Mouse (Mus musculus) embryonic facial prominence, embryonic 12.5 days (tissue): ENCODE measurements at regions not wholly inside any gene's neighbourhood (a gene's known extent, or its start where the extent isn't known, plus 50 kb on each side); places are given as distances from the start of the nearest gene placed in this dataset.

Source experiments
- ATAC-seq: fragments of 200-750 bp; cut with Nextera tagmentation; 2 replicates; pipeline ENCODE4 v1.8.0; 2017; ENCODE audit not compliant: insufficient number of reproducible peaks, insufficient read depth, low FRiP score, low TSS enrichment
- H3K27ac ChIP-seq: fragments of 300-500 bp; sonication (generic); 2 replicates; pipeline ENCODE4 v1.5.1; 2016; ENCODE audit warnings: mild to moderate bottlenecking
- H3K27me3 ChIP-seq: fragments of 300-500 bp; sonication (generic); 2 replicates; pipeline ENCODE4 v1.6.1; 2016; ENCODE audit warnings: mild to moderate bottlenecking, moderate library complexity
- H3K36me3 ChIP-seq: fragments of 300-500 bp; sonication (generic); 2 replicates; pipeline ENCODE4 v1.6.1; 2016; ENCODE audit warnings: mild to moderate bottlenecking
- H3K4me1 ChIP-seq: fragments of 300-500 bp; sonication (generic); 2 replicates; pipeline ENCODE4 v1.6.1; 2016
- H3K4me2 ChIP-seq: fragments of 300-500 bp; sonication (generic); replicated peaks from 2 replicates; pipeline ENCODE4 v1.6.1; 2016; ENCODE audit warnings: mild to moderate bottlenecking, moderate library complexity
- H3K4me3 ChIP-seq: fragments of 300-500 bp; sonication (generic); 2 replicates; pipeline ENCODE4 v1.5.1; 2016; ENCODE audit warnings: mild to moderate bottlenecking
- H3K9ac ChIP-seq: fragments of 300-500 bp; sonication (generic); 2 replicates; pipeline ENCODE4 v1.6.1; 2016; ENCODE audit warnings: mild to moderate bottlenecking, moderate library complexity
- H3K9me3 ChIP-seq: fragments of 300-500 bp; sonication (generic); 2 replicates; pipeline ENCODE4 v1.6.1; 2016; ENCODE audit warnings: mild to moderate bottlenecking, moderate library complexity
- WGBS: fragments of 180-500 bp; shearing (Covaris S2); methylation state at CpG from one replicate; pipeline ENCODE4 v1.1.7; 2016; 5-methylcytosine and 5-hydroxymethylcytosine counted together

DNA sequence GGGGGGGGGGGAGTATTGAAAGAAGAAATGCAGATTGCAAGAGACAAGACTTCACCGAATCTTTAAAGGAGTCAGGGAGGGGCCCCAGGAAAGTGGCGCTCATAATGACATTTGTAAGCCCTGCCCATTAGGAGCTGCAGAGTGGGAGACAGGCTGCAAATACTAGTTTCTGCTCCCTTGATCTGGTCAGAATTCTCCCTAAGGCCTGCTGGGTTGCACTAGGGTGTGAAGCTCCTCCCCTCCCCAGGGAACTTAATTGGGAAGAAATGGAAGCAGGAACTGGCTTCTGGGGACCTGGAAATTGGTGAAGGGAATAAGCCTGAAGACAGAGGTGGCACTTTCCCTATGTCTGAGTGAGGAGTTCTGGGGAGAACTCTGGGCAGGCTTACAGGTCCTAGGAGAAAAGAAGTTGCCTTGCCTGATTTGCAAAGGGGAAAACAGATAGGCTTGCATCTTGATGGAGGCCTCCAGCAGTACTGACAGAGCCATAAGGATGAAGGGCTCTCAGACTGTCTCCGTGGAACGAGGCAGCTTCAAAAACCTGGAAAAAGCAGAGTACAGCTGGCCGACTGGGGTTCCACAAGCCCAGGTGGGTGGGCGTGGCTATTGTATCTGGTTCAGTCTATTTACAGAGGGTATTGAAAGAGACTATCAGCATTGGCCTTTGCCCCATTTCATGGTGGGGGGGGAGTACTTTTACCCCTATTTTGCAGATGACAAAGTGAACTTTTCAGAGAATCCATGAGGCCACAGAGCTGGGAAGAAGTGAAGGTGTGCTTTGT lies 125.7 kb downstream of the Plpp3 start:
- H3K36me3 ChIP-seq, result no peaks in the 10 kb centered on the region

DNA sequence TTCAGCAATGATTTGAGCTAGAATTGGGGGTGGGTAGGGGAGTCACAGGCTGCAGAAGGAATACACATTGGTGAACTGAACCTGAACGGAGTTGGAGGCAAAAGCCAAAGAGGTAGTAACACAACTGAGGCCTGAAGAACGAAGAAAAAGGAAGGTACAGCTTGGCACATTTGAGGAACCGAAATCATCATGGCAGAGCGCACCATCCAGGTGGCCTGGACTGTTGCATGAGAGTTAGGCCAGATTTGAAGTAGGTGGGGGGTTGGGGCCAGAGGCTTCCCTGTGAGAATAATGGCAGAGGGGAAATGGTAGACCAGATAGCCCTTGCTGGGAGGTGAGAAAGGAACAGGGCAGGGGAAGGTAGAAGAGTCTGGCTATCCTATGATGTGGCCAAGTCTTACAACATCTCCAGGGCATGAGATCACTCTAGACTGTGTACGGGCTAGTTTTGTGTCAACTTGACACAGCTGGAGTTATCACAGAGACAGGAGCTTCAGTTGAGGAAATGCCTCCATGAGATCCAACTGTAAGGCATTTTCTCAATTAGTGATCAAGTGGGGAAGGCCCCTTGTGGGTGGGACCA lies 128.4 kb downstream of the Plpp3 start:
- no peak for ATAC-seq
- H3K4me3 ChIP-seq, result no peak overlapping the region
- no peak overlapping the region for H3K9ac ChIP-seq
- H3K27ac ChIP-seq, result no peak overlapping the region
- peaks cover 29% of the 10 kb centered on the region for H3K4me1 ChIP-seq
- no peak overlapping the region for H3K4me2 ChIP-seq
- no peaks in the 10 kb centered on the region for H3K36me3 ChIP-seq
- WGBS, result 93% methylated on average over 5 of the region's 5 CpGs
- no peaks in the 10 kb centered on the region for H3K9me3 ChIP-seq
- no peaks in the 10 kb centered on the region for H3K27me3 ChIP-seq

More for the DNA sequence above, 125.7 kb downstream of the Plpp3 start:
- no peaks in the 10 kb centered on the region for H3K9me3 ChIP-seq
- H3K4me1 ChIP-seq, result peaks cover 25% of the 10 kb centered on the region
- no peak overlapping the region for H3K4me3 ChIP-seq
- H3K27ac ChIP-seq, result no peak overlapping the region; the same call in 1 of the 2 replicates
- H3K27me3 ChIP-seq, result no peaks in the 10 kb centered on the region
- WGBS, result 19% methylated on average over 6 of the region's 6 CpGs
- no peak for ATAC-seq
- H3K9ac ChIP-seq, result no peak overlapping the region
- H3K4me2 ChIP-seq, result no peak overlapping the region

DNA sequence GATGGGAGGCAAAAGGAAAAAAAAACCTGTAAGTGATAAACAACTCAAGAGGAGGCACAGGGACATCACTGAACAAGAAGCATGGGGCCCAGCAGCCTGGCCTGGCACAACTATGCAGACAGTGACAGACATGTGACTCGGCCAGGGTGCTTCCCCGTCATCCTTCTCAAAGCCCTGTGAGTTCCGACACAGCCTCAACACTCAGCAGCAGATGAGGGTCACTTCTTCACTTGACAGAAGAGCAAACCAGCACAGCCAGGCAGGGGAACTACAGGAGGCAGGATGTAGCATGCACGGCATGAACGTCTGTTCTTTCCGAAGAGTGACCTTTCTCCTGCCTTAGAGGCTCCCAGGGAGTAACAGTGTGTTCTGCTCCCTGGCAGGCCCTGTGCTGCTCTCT lies 129.2 kb downstream of the Plpp3 start:
- H3K4me3 ChIP-seq, result no peak overlapping the region

DNA sequence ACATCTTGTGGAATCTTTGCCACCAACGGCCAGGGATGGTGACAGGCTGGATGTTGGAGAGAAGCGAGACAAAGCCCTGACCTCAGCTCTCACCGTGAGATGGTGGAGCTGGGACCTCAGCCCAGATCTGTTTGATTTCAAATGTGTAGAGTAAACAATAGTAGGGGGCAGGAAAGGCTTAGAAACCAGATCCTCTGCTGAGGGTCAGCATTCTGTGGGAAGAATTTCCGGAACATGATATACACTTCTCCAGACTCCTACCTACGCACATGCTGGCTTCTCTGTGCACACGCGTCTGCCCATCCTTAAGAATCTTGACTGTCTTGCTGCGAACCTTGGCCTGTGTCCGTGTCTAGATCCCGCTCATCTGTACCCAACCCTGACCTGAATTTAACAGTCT lies 129.7 kb downstream of the Plpp3 start:
- Histone ChIP-seq H3K36me3 (no peaks in the 10 kb centered on the region), H3K4me2 (no peak overlapping the region), H3K27me3 (no peaks in the 10 kb centered on the region), H3K4me3 (no peak overlapping the region), H3K9me3 (no peaks in the 10 kb centered on the region), H3K27ac (no peak overlapping the region), H3K9ac (no peak overlapping the region), H3K4me1 (peaks cover 33% of the 10 kb centered on the region)
- no peak for ATAC-seq
- WGBS, result 65% methylated on average over 10 of the region's 10 CpGs

More for the DNA sequence above, 129.2 kb downstream of the Plpp3 start:
- no peak overlapping the region for H3K27ac ChIP-seq
- peaks cover 33% of the 10 kb centered on the region for H3K4me1 ChIP-seq
- H3K9ac ChIP-seq, result no peak overlapping the region
- no peaks in the 10 kb centered on the region for H3K36me3 ChIP-seq
- no peak overlapping the region for H3K4me2 ChIP-seq
- H3K27me3 ChIP-seq, result no peaks in the 10 kb centered on the region
- no peaks in the 10 kb centered on the region for H3K9me3 ChIP-seq
- no peak for ATAC-seq
- WGBS, result 69% methylated on average over 6 of the region's 6 CpGs

GRCm38 (mm10) chr4:105287419-105287818 lies 130.3 kb downstream of the Plpp3 start:
- ATAC-seq, result no peak
- Histone ChIP-seq H3K4me1 (peaks cover 30% of the 10 kb centered on the region), H3K9ac (no peak overlapping the region)

DNA sequence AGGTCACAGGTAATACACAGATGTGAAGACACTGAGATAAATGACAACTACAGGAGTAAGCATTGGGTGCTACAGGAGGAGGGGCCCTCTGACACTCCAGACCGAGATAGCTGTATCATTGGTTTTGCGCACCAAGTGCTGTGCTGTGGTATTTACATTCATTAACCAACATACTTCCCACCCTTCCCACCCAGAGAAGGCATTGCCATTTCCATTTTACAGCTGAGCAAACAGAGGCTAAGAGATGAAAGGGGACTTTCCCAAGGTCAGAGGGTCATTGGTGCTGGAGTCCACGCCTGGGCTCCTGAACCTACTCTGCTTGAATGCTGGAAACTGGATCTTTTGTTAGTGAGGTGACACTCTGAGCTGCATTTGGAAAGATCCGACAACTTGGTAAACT lies 132.5 kb downstream of the Plpp3 start:
- H3K27ac ChIP-seq, result no peak overlapping the region
- H3K9ac ChIP-seq, result no peak overlapping the region
- no peaks in the 10 kb centered on the region for H3K27me3 ChIP-seq
- H3K36me3 ChIP-seq, result no peaks in the 10 kb centered on the region
- no peak overlapping the region for H3K4me3 ChIP-seq
- no peaks in the 10 kb centered on the region for H3K9me3 ChIP-seq
- ATAC-seq, result no peak; the same call in 1 of the 2 replicates
- peaks cover 23% of the 10 kb centered on the region for H3K4me1 ChIP-seq
- WGBS, result 54% methylated on average over 4 of the region's 4 CpGs
- H3K4me2 ChIP-seq, result no peak overlapping the region

More at GRCm38 (mm10) chr4:105287419-105287818, 130.3 kb downstream of the Plpp3 start:
- Histone ChIP-seq H3K27ac (no peak overlapping the region), H3K9me3 (no peaks in the 10 kb centered on the region), H3K4me3 (no peak overlapping the region), H3K36me3 (no peaks in the 10 kb centered on the region), H3K27me3 (no peaks in the 10 kb centered on the region), H3K4me2 (no peak overlapping the region)
- WGBS, result 61% methylated on average over 7 of the region's 7 CpGs

GRCm38 (mm10) chr4:105290847-105291475 lies 133.8 kb downstream of the Plpp3 start:
- 19% methylated on average over 11 of the region's 11 CpGs for WGBS
- H3K27me3 ChIP-seq, result no peaks in the 10 kb centered on the region
- H3K36me3 ChIP-seq, result no peaks in the 10 kb centered on the region
- H3K4me2 ChIP-seq, result no peak overlapping the region
- H3K4me3 ChIP-seq, result no peak overlapping the region
- peak; percentile 74 for ATAC-seq
- no peaks in the 10 kb centered on the region for H3K9me3 ChIP-seq
- no peak overlapping the region for H3K27ac ChIP-seq
- peaks cover 23% of the 10 kb centered on the region for H3K4me1 ChIP-seq
- no peak overlapping the region for H3K9ac ChIP-seq

DNA sequence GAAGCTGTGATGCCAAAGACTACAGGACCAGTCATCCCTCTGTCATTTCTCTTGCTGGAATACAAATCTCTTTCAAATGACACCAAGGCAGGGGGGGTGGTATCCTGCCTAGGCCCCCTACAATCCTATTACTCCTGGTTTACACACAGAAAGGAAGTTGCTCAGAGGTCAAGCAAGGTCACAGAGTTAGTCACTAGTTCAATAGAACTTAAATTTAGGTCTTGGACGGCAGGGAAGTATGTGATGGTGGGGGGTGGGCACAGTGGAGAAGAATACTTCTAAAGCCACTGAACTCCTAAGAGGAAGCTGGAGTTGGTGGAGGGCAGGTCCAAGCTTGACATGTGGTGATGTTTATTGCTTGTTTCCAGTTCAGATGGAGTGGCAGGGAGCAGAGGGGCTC lies 134.4 kb downstream of the Plpp3 start:
- Histone ChIP-seq H3K9me3 (no peaks in the 10 kb centered on the region), H3K36me3 (no peaks in the 10 kb centered on the region), H3K4me2 (no peak overlapping the region), H3K27me3 (no peaks in the 10 kb centered on the region), H3K4me3 (no peak overlapping the region), H3K4me1 (peaks cover 21% of the 10 kb centered on the region), H3K27ac (no peak overlapping the region), H3K9ac (no peak overlapping the region)
- 3% methylated on average over 1 of the region's 1 CpGs for WGBS
- 0 out of 2 replicates have a peak, but pooled peaks have one; percentile 15 for ATAC-seq

GRCm38 (mm10) chr4:105299358-105299757 lies 142.2 kb downstream of the Plpp3 start:
- no peak overlapping the region for H3K27ac ChIP-seq
- H3K9me3 ChIP-seq, result no peaks in the 10 kb centered on the region
- H3K9ac ChIP-seq, result no peak overlapping the region
- H3K4me3 ChIP-seq, result no peak overlapping the region
- 85% methylated on average over 6 of the region's 6 CpGs for WGBS
- no peak overlapping the region for H3K4me2 ChIP-seq
- no peak for ATAC-seq
- H3K4me1 ChIP-seq, result no peaks in the 10 kb centered on the region
- no peaks in the 10 kb centered on the region for H3K36me3 ChIP-seq
- no peaks in the 10 kb centered on the region for H3K27me3 ChIP-seq

GRCm38 (mm10) chr4:105301547-105301946 lies 144.4 kb downstream of the Plpp3 start:
- WGBS, result 77% methylated on average over 1 of the region's 1 CpGs
- Histone ChIP-seq H3K27me3 (no peaks in the 10 kb centered on the region), H3K4me3 (no peak overlapping the region), H3K9ac (no peak overlapping the region), H3K4me2 (no peak overlapping the region), H3K27ac (no peak overlapping the region), H3K36me3 (no peaks in the 10 kb centered on the region), H3K9me3 (no peaks in the 10 kb centered on the region), H3K4me1 (no peaks in the 10 kb centered on the region)
- no peak for ATAC-seq

GRCm38 (mm10) chr4:105304166-105304565 lies 147.0 kb downstream of the Plpp3 start:
- no peaks in the 10 kb centered on the region for H3K36me3 ChIP-seq
- ATAC-seq, result no peak
- H3K9ac ChIP-seq, result no peak overlapping the region
- 47% methylated on average over 2 of the region's 2 CpGs for WGBS
- H3K4me1 ChIP-seq, result no peaks in the 10 kb centered on the region
- H3K27ac ChIP-seq, result no peak overlapping the region
- H3K4me3 ChIP-seq, result no peak overlapping the region
- H3K27me3 ChIP-seq, result no peaks in the 10 kb centered on the region
- H3K4me2 ChIP-seq, result no peak overlapping the region
- no peaks in the 10 kb centered on the region for H3K9me3 ChIP-seq

DNA sequence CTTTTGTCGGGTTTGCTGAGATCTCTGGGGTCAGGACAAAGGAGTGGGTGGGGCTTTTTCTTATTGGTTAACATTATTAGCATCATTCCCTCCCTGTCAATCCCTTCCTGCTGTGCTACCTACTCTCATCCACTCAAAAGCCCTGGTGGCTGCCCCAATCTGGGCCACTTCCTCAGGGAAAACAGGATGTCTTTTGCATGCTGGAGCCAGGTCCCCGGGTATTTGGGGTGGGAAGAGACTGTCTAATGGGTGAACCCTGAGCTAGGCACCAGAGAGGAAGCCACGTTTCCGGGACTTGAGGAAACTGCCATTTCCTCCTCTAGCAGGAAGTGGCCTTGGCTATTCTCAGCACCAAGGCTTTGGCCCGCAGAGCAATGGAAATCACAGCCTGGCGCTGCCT lies 148.8 kb downstream of the Plpp3 start:
- no peak for ATAC-seq
- WGBS, result 72% methylated on average over 6 of the region's 6 CpGs

More for the DNA sequence above, 148.8 kb downstream of the Plpp3 start:
- no peak overlapping the region for H3K4me3 ChIP-seq
- no peaks in the 10 kb centered on the region for H3K36me3 ChIP-seq
- H3K9me3 ChIP-seq, result no peaks in the 10 kb centered on the region
- H3K27ac ChIP-seq, result no peak overlapping the region
- H3K27me3 ChIP-seq, result no peaks in the 10 kb centered on the region
- no peaks in the 10 kb centered on the region for H3K4me1 ChIP-seq
- no peak overlapping the region for H3K4me2 ChIP-seq
- no peak overlapping the region for H3K9ac ChIP-seq
